Mouse (Mus musculus) lung, embryonic 16.5 days (tissue): ENCODE results near the gene Dazl. TPM values are rescaled to one million over a fixed set of nuclear protein-coding genes. Genes with fewer than 3 reads are reported as not detected.
"Not testable (repeated sequence)": the region's sequence is repeated elsewhere in the genome, so short reads cannot be mapped to it uniquely, and the experiment has no call there.

Experiments used
- ATAC-seq: fragments of 200-750 bp; cut with Nextera tagmentation; 2 replicates; pipeline ENCODE4 v1.8.0; 2017; ENCODE audit warnings: low read depth, mild to moderate bottlenecking, moderate library complexity
- H3K27ac ChIP-seq: fragments of 300-500 bp; sonication (generic); 2 replicates; pipeline ENCODE4 v1.5.1; 2014; ENCODE audit warnings: mild to moderate bottlenecking, control low read depth, low read length
- H3K27me3 ChIP-seq: fragments of 300-500 bp; sonication (generic); 2 replicates; pipeline ENCODE4 v1.6.1; 2014; ENCODE audit warnings: low read depth, low read length, mixed read lengths; ENCODE audit not compliant: control insufficient read depth, insufficient read depth
- H3K36me3 ChIP-seq: fragments of 300-500 bp; sonication (generic); 2 replicates; pipeline ENCODE4 v1.6.1; 2014; ENCODE audit warnings: low read length; ENCODE audit not compliant: control insufficient read depth, insufficient read depth
- H3K4me1 ChIP-seq: fragments of 300-500 bp; sonication (generic); replicated peaks from 2 replicates; pipeline ENCODE4 v1.6.1; 2014; ENCODE audit warnings: low read length, mixed read lengths; ENCODE audit not compliant: control insufficient read depth, insufficient read depth
- H3K4me2 ChIP-seq: fragments of 300-500 bp; sonication (generic); 2 replicates; pipeline ENCODE4 v1.6.1; 2014; ENCODE audit warnings: low read depth, low read length, control low read depth
- H3K4me3 ChIP-seq: fragments of 300-500 bp; sonication (generic); 2 replicates; pipeline ENCODE4 v1.5.1; 2014; ENCODE audit warnings: mild to moderate bottlenecking, low read length, control low read depth
- H3K9ac ChIP-seq: fragments of 300-500 bp; sonication (generic); 2 replicates; pipeline ENCODE4 v1.6.1; 2014; ENCODE audit warnings: low read length, control low read depth
- H3K9me3 ChIP-seq: fragments of 300-500 bp; sonication (generic); 2 replicates; pipeline ENCODE4 v1.6.1; 2016; ENCODE audit warnings: low read length; ENCODE audit not compliant: control insufficient read depth
- WGBS: fragments of 180-500 bp; shearing (Covaris S2); extraction: QIAGEN DNeasy Blood & Tissue Kit; methylation state at CpG from one replicate; pipeline ENCODE4 v1.1.7; 2014; 5-methylcytosine and 5-hydroxymethylcytosine counted together
- polyA plus RNA-seq: library from polyadenylated mRNA; unstranded; fragments of >200 nt; fragmentation: Nextera tagmentation; extraction: Ambion mirVana; gene quantifications from 2 replicates; pipeline ENCODE4 v1.2.1, GENCODE M21; 2015

Dazl gene
- polyA plus RNA-seq, 1 experiment from 2014 or later, result 0.25 TPM

DNA sequence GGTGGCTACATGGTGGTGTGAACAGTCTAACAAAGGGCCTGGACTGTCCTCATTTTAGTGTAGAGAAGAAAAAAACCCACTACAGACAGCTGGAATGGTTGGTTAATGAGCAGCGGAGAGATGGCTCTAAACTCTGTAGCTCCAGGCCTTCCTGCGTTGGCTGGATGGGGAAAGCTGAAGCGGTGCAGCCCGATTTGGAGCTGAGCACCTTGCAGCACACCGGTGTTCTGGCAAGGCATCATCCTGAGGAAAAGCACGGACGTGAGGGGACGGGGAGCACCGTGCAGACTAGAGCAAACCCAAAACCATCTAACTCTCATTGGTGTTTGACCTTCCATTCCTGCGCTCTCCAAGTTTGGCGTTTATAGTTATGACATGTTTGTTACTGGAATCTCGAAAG, 1.3 kb upstream of the Dazl start:
- WGBS, result 84% methylated on average over 12 of the region's 12 CpGs
- Histone ChIP-seq H3K9me3 (peaks cover 14% of the 10 kb centered on the region), H3K9ac (no peak overlapping the region), H3K27ac (no peak overlapping the region), H3K4me2 (no peak overlapping the region), H3K4me1 (0 out of 2 replicates have a peak, but pooled peaks cover 3% of the 10 kb centered on the region), H3K36me3 (no peaks in the 10 kb centered on the region), H3K4me3 (no peak overlapping the region), H3K27me3 (no peaks in the 10 kb centered on the region)
- no peak for ATAC-seq

DNA sequence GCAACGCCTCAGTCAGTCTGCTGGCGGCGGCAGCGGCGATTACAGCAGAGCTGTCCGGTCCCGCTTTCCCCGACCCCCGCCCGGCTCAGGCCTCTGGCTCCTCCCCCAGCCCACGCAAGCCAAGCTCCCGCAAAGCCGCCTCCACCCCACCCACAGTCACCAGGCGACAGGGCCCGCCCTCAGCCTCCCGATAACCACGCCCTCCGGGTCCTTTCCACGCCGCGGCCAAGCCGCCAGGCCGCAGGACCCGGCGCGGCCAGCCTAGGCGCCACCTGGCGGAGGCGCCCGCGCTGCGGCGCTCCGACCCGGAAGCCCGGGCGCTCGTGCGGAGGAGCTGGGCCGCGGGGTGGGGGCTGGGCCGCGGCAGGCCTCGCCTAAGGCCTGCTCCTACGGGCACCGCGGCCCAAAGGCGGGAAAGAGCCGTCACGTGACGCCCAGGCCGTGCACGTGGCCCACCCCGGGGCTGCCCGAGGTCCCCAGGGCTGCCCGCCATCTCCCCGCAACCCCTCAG, 720 bp downstream of the Dazl start:
- Histone ChIP-seq H3K27ac (peak overlapping the region; percentile 61; the same call in 1 of the 2 replicates), H3K4me1 (0 out of 2 replicates have a peak, but pooled peaks cover 3% of the 10 kb centered on the region), H3K27me3 (no peaks in the 10 kb centered on the region), H3K9me3 (peaks cover 14% of the 10 kb centered on the region), H3K36me3 (no peaks in the 10 kb centered on the region), H3K9ac (peak overlapping the region; percentile 75), H3K4me2 (peak overlapping the region; percentile 71), H3K4me3 (peak overlapping the region; percentile 50)
- peak; percentile 98 for ATAC-seq
- WGBS, result 4% methylated on average over 54 of the region's 57 CpGs

- ATAC-seq, result no peak
- H3K4me3 ChIP-seq, result no peak overlapping the region
- 7% methylated on average over 3 of the region's 3 CpGs for WGBS
Measured at GRCm38 (mm10) chr17:50291485-50292200, 1.8 kb downstream of the Dazl start.

DNA sequence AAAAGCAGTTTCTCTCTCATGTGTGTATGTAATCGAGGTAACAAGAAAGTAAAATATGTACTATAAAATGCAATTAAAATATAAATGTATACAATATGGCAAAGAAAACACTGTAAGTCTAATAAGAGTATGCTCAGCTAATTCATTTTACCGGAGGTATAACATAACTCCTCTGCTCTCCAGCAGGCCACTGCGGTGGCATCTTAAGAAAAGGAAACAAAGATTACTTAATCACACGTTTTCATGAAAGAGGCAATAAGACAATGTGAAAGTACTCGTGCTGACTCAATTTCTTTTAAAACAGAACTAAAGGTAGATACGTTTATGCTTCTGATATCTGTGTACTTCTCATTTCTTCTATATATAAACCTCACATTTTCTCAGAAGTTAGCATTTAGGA, 8.6 kb downstream of the Dazl start:
- Histone ChIP-seq H3K27ac (no peak overlapping the region), H3K27me3 (no peaks in the 10 kb centered on the region), H3K9me3 (no peaks in the 10 kb centered on the region), H3K4me1 (no peaks in the 10 kb centered on the region), H3K4me3 (no peak overlapping the region), H3K4me2 (no peak overlapping the region), H3K36me3 (no peaks in the 10 kb centered on the region), H3K9ac (no peak overlapping the region)
- ATAC-seq, result no peak
- 60% methylated on average over 6 of the region's 6 CpGs for WGBS

More at GRCm38 (mm10) chr17:50291485-50292200, 1.8 kb downstream of the Dazl start:
- no peak overlapping the region for H3K27ac ChIP-seq
- H3K9ac ChIP-seq, result no peak overlapping the region
- 0 out of 2 replicates have a peak, but pooled peaks cover 3% of the 10 kb centered on the region for H3K4me1 ChIP-seq
- H3K36me3 ChIP-seq, result no peaks in the 10 kb centered on the region
- H3K27me3 ChIP-seq, result no peaks in the 10 kb centered on the region
- H3K4me2 ChIP-seq, result no peak overlapping the region
- peaks cover 14% of the 10 kb centered on the region for H3K9me3 ChIP-seq

- WGBS, result 42% methylated on average over 4 of the region's 4 CpGs
Measured at GRCm38 (mm10) chr17:50261615-50262014, 31.8 kb downstream of the Dazl start.

GRCm38 (mm10) chr17:50260856-50261255, 32.6 kb downstream of the Dazl start:
- 80% methylated on average over 6 of the region's 6 CpGs for WGBS

More at GRCm38 (mm10) chr17:50261615-50262014, 31.8 kb downstream of the Dazl start:
- not testable (repeated sequence) for H3K9me3 ChIP-seq, H3K36me3 ChIP-seq, H3K4me2 ChIP-seq, H3K4me3 ChIP-seq, H3K4me1 ChIP-seq, H3K9ac ChIP-seq, H3K27ac ChIP-seq, ATAC-seq, H3K27me3 ChIP-seq

DNA sequence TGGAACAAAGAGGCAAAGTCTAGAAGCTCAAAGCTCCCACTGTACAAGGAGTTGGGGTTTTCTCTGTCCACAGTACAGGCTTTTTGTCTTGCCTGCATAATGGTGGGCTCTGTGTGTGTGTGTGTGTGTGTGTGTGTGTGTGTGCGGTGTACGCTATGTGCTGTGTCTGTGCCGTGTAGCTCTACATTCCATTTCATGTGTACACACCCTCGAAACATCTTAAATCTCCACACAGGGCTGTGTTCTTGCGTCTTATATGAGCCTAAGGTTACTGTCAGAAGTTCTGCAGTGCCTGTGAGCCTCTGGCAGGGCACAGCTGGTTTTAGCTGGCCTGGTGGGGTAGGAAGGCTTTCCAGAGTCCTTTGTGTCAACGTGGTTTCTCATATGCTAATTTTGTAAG, 46.8 kb downstream of the Dazl start:
- Histone ChIP-seq H3K36me3 (no peaks in the 10 kb centered on the region), H3K9me3 (no peaks in the 10 kb centered on the region), H3K27me3 (no peaks in the 10 kb centered on the region), H3K27ac (no peak overlapping the region), H3K4me3 (no peak overlapping the region), H3K4me2 (no peak overlapping the region), H3K4me1 (no peaks in the 10 kb centered on the region), H3K9ac (no peak overlapping the region)
- 67% methylated on average over 6 of the region's 6 CpGs for WGBS
- no peak for ATAC-seq

More at GRCm38 (mm10) chr17:50260856-50261255, 32.6 kb downstream of the Dazl start:
- Histone ChIP-seq H3K9ac (no peak overlapping the region), H3K9me3 (no peaks in the 10 kb centered on the region), H3K4me1 (no peaks in the 10 kb centered on the region), H3K36me3 (no peaks in the 10 kb centered on the region), H3K27ac (no peak overlapping the region), H3K4me3 (no peak overlapping the region), H3K4me2 (no peak overlapping the region), H3K27me3 (no peaks in the 10 kb centered on the region)
- no peak for ATAC-seq

DNA sequence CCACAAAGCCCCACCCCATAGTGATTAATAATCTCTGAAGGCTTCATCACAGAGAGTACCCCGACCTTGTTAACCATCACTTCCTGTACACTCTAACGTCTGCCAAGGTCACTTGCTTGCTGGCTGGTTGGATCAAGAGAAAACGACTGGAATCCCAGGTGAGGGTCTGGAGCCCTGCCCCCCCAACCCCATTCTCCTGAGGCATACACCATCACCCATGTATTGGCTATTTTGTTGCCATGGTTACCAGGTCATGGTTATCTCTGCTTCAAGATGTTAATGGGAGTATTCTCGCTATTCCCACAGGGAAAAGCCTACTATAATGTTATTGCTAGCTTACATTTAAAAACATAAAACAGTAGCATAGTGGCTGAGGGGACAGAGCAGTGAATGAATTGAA, 48.8 kb downstream of the Dazl start:
- 40% methylated on average over 4 of the region's 4 CpGs for WGBS
- no peak for ATAC-seq
- Histone ChIP-seq H3K4me3 (no peak overlapping the region), H3K27ac (no peak overlapping the region), H3K9ac (no peak overlapping the region), H3K27me3 (no peaks in the 10 kb centered on the region), H3K4me2 (no peak overlapping the region), H3K36me3 (no peaks in the 10 kb centered on the region), H3K9me3 (no peaks in the 10 kb centered on the region), H3K4me1 (no peaks in the 10 kb centered on the region)

GRCm38 (mm10) chr17:50243326-50243725, 50.1 kb downstream of the Dazl start:
- H3K36me3 ChIP-seq, result no peaks in the 10 kb centered on the region
- 73% methylated on average over 11 of the region's 11 CpGs for WGBS
- H3K9me3 ChIP-seq, result no peaks in the 10 kb centered on the region
- no peak overlapping the region for H3K9ac ChIP-seq
- H3K4me1 ChIP-seq, result no peaks in the 10 kb centered on the region
- H3K27ac ChIP-seq, result no peak overlapping the region
- no peak overlapping the region for H3K4me2 ChIP-seq
- ATAC-seq, result no peak
- H3K4me3 ChIP-seq, result no peak overlapping the region
- H3K27me3 ChIP-seq, result no peaks in the 10 kb centered on the region
